Mouse (Mus musculus) kidney, postnatal 25 days (tissue): Measurements from ENCODE around the gene Nudt21.

Experiments used
- DNase-seq, 2 experiments: peaks; one replicate each; pipeline ENCODE4 v3.0.0; 2021; ENCODE audit warnings: mixed read lengths in 2 of 2

Gene Nudt21

GRCm38 (mm10) chr8:93989739-93990138 is 47.1 kb downstream of the Nudt21 start:
- no peak for DNase-seq

- no peak for DNase-seq
Observed at GRCm38 (mm10) chr8:93984731-93985130, 52.1 kb downstream of the Nudt21 start.

GRCm38 (mm10) chr8:93983827-93984226 is 53.0 kb downstream of the Nudt21 start:
- DNase-seq, result peak in 1 of 2 experiments; percentile 18

- peak in 1 of 2 experiments; percentile 23 for DNase-seq
Observed at GRCm38 (mm10) chr8:93981679-93982215, 55.1 kb downstream of the Nudt21 start.

GRCm38 (mm10) chr8:93980141-93980540 is 56.7 kb downstream of the Nudt21 start:
- peak; percentile 28 to 59 for DNase-seq

- DNase-seq, result peak in 1 of 2 experiments; percentile 15
Observed at GRCm38 (mm10) chr8:93976446-93977211, 60.2 kb downstream of the Nudt21 start.

- DNase-seq, result peak in 1 of 2 experiments; percentile 36
Observed at GRCm38 (mm10) chr8:93975358-93975757, 61.5 kb downstream of the Nudt21 start.

- DNase-seq, result peak; percentile 32 to 40
Observed at GRCm38 (mm10) chr8:93974602-93975186, 62.1 kb downstream of the Nudt21 start.

- peak in 1 of 2 experiments; percentile 25 for DNase-seq
Observed at GRCm38 (mm10) chr8:93973831-93974375, 62.9 kb downstream of the Nudt21 start.

GRCm38 (mm10) chr8:93972971-93973734 is 63.7 kb downstream of the Nudt21 start:
- peak in 1 of 2 experiments; percentile 31 for DNase-seq

- peak in 1 of 2 experiments; percentile 20 for DNase-seq
Observed at GRCm38 (mm10) chr8:93972211-93972610, 64.6 kb downstream of the Nudt21 start.

GRCm38 (mm10) chr8:93971451-93971850 is 65.4 kb downstream of the Nudt21 start:
- peak in 1 of 2 experiments; percentile 13 for DNase-seq

- DNase-seq, result peak in 1 of 2 experiments; percentile 35
Observed at GRCm38 (mm10) chr8:93969626-93970340, 67.0 kb downstream of the Nudt21 start.

- DNase-seq, result peak in 1 of 2 experiments; percentile 36
Observed at GRCm38 (mm10) chr8:93968293-93968692, 68.5 kb downstream of the Nudt21 start.
